8 mouse cellular contexts compared by ENCODE assay signal in the genomic region with DNA sequence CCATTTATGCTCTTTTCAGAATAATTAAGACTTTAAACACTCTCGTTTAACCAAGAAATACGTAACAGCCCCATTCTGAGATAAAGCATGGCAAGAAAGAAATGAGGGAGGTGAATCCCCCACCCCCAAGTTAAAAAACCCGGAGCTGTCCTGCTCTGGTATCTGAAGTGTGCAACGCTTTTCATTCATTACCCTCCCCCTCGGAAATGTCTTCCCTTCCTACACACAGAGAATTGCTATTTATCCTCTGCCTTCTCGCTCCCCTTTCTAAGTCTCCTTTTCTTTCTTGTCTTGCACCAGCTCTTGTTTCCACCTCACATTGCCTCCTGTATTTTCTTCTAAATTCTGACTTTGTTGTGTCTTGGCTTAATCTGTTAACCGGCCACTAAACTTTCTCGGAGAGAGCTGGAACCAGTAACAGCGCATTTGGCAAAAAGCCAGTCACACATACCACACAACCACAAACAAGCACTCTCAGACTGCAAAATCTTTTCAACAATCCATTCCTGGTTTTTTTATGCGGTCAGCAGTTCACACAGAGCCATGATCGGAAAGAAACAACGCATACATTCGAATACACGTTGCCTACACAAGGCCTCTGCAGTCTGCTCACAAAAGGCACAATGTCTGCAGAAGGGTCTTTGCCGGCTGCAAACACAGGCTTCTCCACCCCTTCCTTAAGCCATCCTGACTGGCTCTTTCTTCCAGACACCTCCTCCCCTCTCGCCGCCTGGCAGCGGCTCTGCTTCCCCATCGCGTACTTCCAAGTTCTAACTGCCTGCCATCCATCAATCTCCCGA. TPM values are rescaled to one million over a fixed set of nuclear protein-coding genes. Genes with fewer than 3 reads are reported as not detected.
DNase-seq lines count a peak whose midpoint lies in the region; ATAC-seq lines count a peak whose summit lies in the region.

No protein-coding gene starts in this region.

- no peaks in the 10 kb centered on the region for H3K36me3 ChIP-seq in heart, embryonic 15.5 days
- H3K36me3 ChIP-seq in midbrain, embryonic 15.5 days (replicated peaks), result no peaks in the 10 kb centered on the region

- peak overlapping the region; percentile 63 for H3K27ac ChIP-seq in heart, embryonic 15.5 days
- H3K27ac ChIP-seq in midbrain, embryonic 15.5 days, result peak overlapping the region; percentile 57

- 9% methylated on average over 21 of the region's 21 CpGs for WGBS in heart, embryonic 15.5 days
- 6% methylated on average over 21 of the region's 21 CpGs for WGBS in midbrain, embryonic 15.5 days

- peaks cover 30% of the 10 kb centered on the region for H3K4me1 ChIP-seq in heart, embryonic 15.5 days (replicated peaks)
- H3K4me1 ChIP-seq in midbrain, embryonic 15.5 days, result peaks cover 42% of the 10 kb centered on the region

- peak overlapping the region; percentile 26 for H3K4me3 ChIP-seq in heart, embryonic 15.5 days
- H3K4me3 ChIP-seq in midbrain, embryonic 15.5 days, result no peak overlapping the region

- peak; percentile 19 for DNase-seq in kidney, adult 11 months
- no peak for DNase-seq in kidney, adult 9 months
- DNase-seq in embryo, embryonic 10.5 days (ENCODE audit: low spot score), result peak; percentile 79
- peak; percentile 41 to 55 for DNase-seq in layer of hippocampus, postnatal 10 days (ENCODE audit: low spot score in 2 of 2)
- no peak for DNase-seq in gastrocnemius, adult 18-20 months (ENCODE audit: low spot score)
- DNase-seq in right cerebral cortex, postnatal 14 days, result no peak

- peaks cover 3% of the 10 kb centered on the region for H3K27me3 ChIP-seq in heart, embryonic 15.5 days
- no peaks in the 10 kb centered on the region for H3K27me3 ChIP-seq in midbrain, embryonic 15.5 days (replicated peaks)

- H3K9ac ChIP-seq in heart, embryonic 15.5 days, result peak overlapping the region; percentile 11; the same call in 1 of the 2 replicates
- 0 out of 2 replicates have a peak overlapping the region, but pooled peaks have one; percentile 2 for H3K9ac ChIP-seq in midbrain, embryonic 15.5 days

- H3K4me2 ChIP-seq in heart, embryonic 15.5 days, result peak overlapping the region; percentile 65
- peak overlapping the region; percentile 21 for H3K4me2 ChIP-seq in midbrain, embryonic 15.5 days

- no peak; the same call in 1 of the 2 replicates for ATAC-seq in heart, embryonic 15.5 days (replicated peaks; ENCODE audit: insufficient number of reproducible peaks, insufficient read depth, low FRiP score, low read depth)
- ATAC-seq in midbrain, embryonic 15.5 days (replicated peaks), result peak; percentile 38

- H3K9me3 ChIP-seq in heart, embryonic 15.5 days (replicated peaks), result no peaks in the 10 kb centered on the region
- no peaks in the 10 kb centered on the region for H3K9me3 ChIP-seq in midbrain, embryonic 15.5 days

RNA-seq across cellular contexts. Expression of gene Rimklb, which starts 3.3 kb away (rescaled TPM):
- 0.94 and 4.5 TPM in 2 replicates for polyA plus RNA-seq in heart, embryonic 15.5 days (2015; fragmentation: Nextera tagmentation; extraction: Ambion mirVana)
- total RNA-seq in layer of hippocampus, postnatal 10 days (2021), result 100 to 1,000 TPM; 246 to 252 TPM
- polyA plus RNA-seq in midbrain, embryonic 15.5 days (2015; fragmentation: Nextera tagmentation; extraction: Ambion mirVana), result 120 and 121 TPM in 2 replicates
- total RNA-seq in gastrocnemius, adult 18-20 months (2021), result under 1 TPM; 0.21 to 0.38 TPM

RNA-seq across cellular contexts. Expression of gene Mfap5, which starts 10.4 kb away (rescaled TPM):
- polyA plus RNA-seq in heart, embryonic 15.5 days (2015; fragmentation: Nextera tagmentation; extraction: Ambion mirVana), result 32.9 and 36.3 TPM in 2 replicates
- total RNA-seq in layer of hippocampus, postnatal 10 days (2021), result 1 to 10 TPM in 1 of 2 experiments, under 1 TPM in 1; 0.73 to 1.2 TPM
- 2.3 and 3.7 TPM in 2 replicates for polyA plus RNA-seq in midbrain, embryonic 15.5 days (2015; fragmentation: Nextera tagmentation; extraction: Ambion mirVana)
- 10 to 100 TPM; 17.1 to 24.2 TPM for total RNA-seq in gastrocnemius, adult 18-20 months (2021)

RNA-seq across cellular contexts. Expression of gene Aicda, which starts 58.3 kb away (rescaled TPM):
- 0.14 TPM in 1 of 2 replicates, not detected in the other for polyA plus RNA-seq in heart, embryonic 15.5 days (2015; fragmentation: Nextera tagmentation; extraction: Ambion mirVana)
- not detected for total RNA-seq in layer of hippocampus, postnatal 10 days (2021)
- 0.40 and 0.56 TPM in 2 replicates for polyA plus RNA-seq in midbrain, embryonic 15.5 days (2015; fragmentation: Nextera tagmentation; extraction: Ambion mirVana)
- not detected for total RNA-seq in gastrocnemius, adult 18-20 months (2021)

Comparison
In these comparisons a context has a peak if more than half of its experiments do, and no peak if none do; other contexts are left out.
1. DNase-seq: peak in kidney, adult 11 months (single experiment), embryo, embryonic 10.5 days (single experiment) and layer of hippocampus, postnatal 10 days (2 of 2); none in kidney, adult 9 months (single experiment), gastrocnemius, adult 18-20 months (single experiment) and right cerebral cortex, postnatal 14 days (single experiment).
2. RNA of gene Rimklb, which starts 3.3 kb away (total RNA-seq): 246 to 252 TPM in layer of hippocampus, postnatal 10 days; 0.21 to 0.38 TPM in gastrocnemius, adult 18-20 months; every median in the first group is over 100 times any median in the second.
3. RNA of gene Mfap5, which starts 10.4 kb away (total RNA-seq): 17.1 to 24.2 TPM in gastrocnemius, adult 18-20 months; 0.73 to 1.2 TPM in layer of hippocampus, postnatal 10 days; every median in the first group is over 4 times any median in the second.